Mouse (Mus musculus) kidney, adult 8-10 months (tissue): Measurements from ENCODE around the gene Thap7.

Experiments
- DNase-seq, 2 experiments: peaks; one replicate each; pipeline ENCODE4 v3.0.0; 2022

Gene Thap7

GRCm38 (mm10) chr16:17486505-17486904 lies 44.4 kb downstream of the Thap7 start:
- peak; percentile 35 to 49 for DNase-seq

- DNase-seq: no peak
Measured at GRCm38 (mm10) chr16:17481465-17481864, 49.5 kb downstream of the Thap7 start.

- DNase-seq: no peak
Measured at GRCm38 (mm10) chr16:17478331-17478943, 52.5 kb downstream of the Thap7 start.
